Mouse (Mus musculus): ENCODE measurements around the gene Emc6. TPM values are rescaled to one million over a fixed set of nuclear protein-coding genes. Genes with fewer than 3 reads are reported as not detected.

The Emc6 gene
- polyA plus RNA-seq (2011; ENCODE audit: insufficient read length, low read depth, missing spikeins) = 37.9 and 40.7 TPM in 2 replicates

- TF ChIP-seq POLR2A (IDR thresholded peaks at IDR 0.05; ENCODE audit: low read depth, low read length) (peak; percentile 70), CTCF (IDR thresholded peaks at IDR 0.05; ENCODE audit: borderline replicate concordance, insufficient read depth, low read length) (no peak)
- peak within 1 kb of the TSS; percentile 98 for H3K4me3 ChIP-seq (ENCODE audit: insufficient read depth, low read length)
- H3K4me1 ChIP-seq (ENCODE audit: control insufficient read depth, insufficient read depth, low read length) = peaks cover 2% of the 10 kb centered on the region
- peak within 1 kb of the TSS; percentile 93 for H3K27ac ChIP-seq (ENCODE audit: insufficient read depth, low read length)
Observed at GRCm38 (mm10) chr11:73176608-73177508, at the start of gene Emc6, which contains the start of gene Tax1bp3. TSS of gene Emc6 (minus strand) at chr11:73177037. TSS of gene Tax1bp3 (plus strand) at chr11:73177083.

DNA sequence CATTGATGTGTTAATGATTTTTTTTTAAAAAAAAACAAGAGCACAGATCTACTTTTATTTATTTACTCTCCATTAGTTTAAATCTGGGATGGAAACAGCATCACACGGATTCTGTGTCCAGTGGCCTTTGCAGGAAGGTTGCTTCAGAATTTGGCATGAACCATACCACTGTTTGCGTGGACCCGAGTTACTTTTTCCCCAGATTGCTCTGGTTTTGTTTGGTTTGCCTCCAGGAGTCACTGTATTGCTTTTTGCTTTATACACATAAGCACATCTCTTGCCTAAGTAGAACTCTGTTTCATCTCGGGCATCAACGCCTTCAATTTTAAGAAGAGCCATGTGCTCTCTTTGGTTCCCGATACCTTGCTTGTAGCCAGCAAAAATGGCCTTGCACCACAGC, 49.0 kb upstream of the Emc6 start:
- H3K4me1 ChIP-seq (ENCODE audit: control insufficient read depth, insufficient read depth, low read length) = peaks cover 4% of the 10 kb centered on the region
- H3K4me3 ChIP-seq (ENCODE audit: insufficient read depth, low read length) = no peak overlapping the region
- TF ChIP-seq POLR2A (IDR thresholded peaks at IDR 0.05; ENCODE audit: low read depth, low read length) (no peak), CTCF (IDR thresholded peaks at IDR 0.05; ENCODE audit: borderline replicate concordance, insufficient read depth, low read length) (no peak)
- no peak overlapping the region for H3K27ac ChIP-seq (ENCODE audit: insufficient read depth, low read length)

GRCm38 (mm10) chr11:73223966-73224365, 47.1 kb upstream of the Emc6 start:
- TF ChIP-seq POLR2A (IDR thresholded peaks at IDR 0.05; ENCODE audit: low read depth, low read length) (no peak), CTCF (IDR thresholded peaks at IDR 0.05; ENCODE audit: borderline replicate concordance, insufficient read depth, low read length) (no peak)
- Histone ChIP-seq H3K27ac (ENCODE audit: insufficient read depth, low read length) (no peak overlapping the region), H3K4me1 (ENCODE audit: control insufficient read depth, insufficient read depth, low read length) (peaks cover 7% of the 10 kb centered on the region), H3K4me3 (ENCODE audit: insufficient read depth, low read length) (no peak overlapping the region)

GRCm38 (mm10) chr11:73222846-73223245, 46.0 kb upstream of the Emc6 start:
- peaks cover 7% of the 10 kb centered on the region for H3K4me1 ChIP-seq (ENCODE audit: control insufficient read depth, insufficient read depth, low read length)
- TF ChIP-seq POLR2A (IDR thresholded peaks at IDR 0.05; ENCODE audit: low read depth, low read length) = no peak
- TF ChIP-seq CTCF (IDR thresholded peaks at IDR 0.05; ENCODE audit: borderline replicate concordance, insufficient read depth, low read length) = no peak
- H3K4me3 ChIP-seq (ENCODE audit: insufficient read depth, low read length) = no peak overlapping the region

GRCm38 (mm10) chr11:73220651-73221050, 43.8 kb upstream of the Emc6 start:
- H3K4me3 ChIP-seq (ENCODE audit: insufficient read depth, low read length) = no peak overlapping the region
- H3K4me1 ChIP-seq (ENCODE audit: control insufficient read depth, insufficient read depth, low read length) = peaks cover 7% of the 10 kb centered on the region
- H3K27ac ChIP-seq (ENCODE audit: insufficient read depth, low read length) = peak overlapping the region; percentile 87
- TF ChIP-seq CTCF (IDR thresholded peaks at IDR 0.05; ENCODE audit: borderline replicate concordance, insufficient read depth, low read length) (no peak), POLR2A (IDR thresholded peaks at IDR 0.05; ENCODE audit: low read depth, low read length) (no peak)

More at GRCm38 (mm10) chr11:73222846-73223245, 46.0 kb upstream of the Emc6 start:
- no peak overlapping the region for H3K27ac ChIP-seq (ENCODE audit: insufficient read depth, low read length)

- no peak for TF ChIP-seq CTCF (IDR thresholded peaks at IDR 0.05; ENCODE audit: borderline replicate concordance, insufficient read depth, low read length)
- no peak for TF ChIP-seq POLR2A (IDR thresholded peaks at IDR 0.05; ENCODE audit: low read depth, low read length)
- Histone ChIP-seq H3K27ac (ENCODE audit: insufficient read depth, low read length) (no peak overlapping the region), H3K4me1 (ENCODE audit: control insufficient read depth, insufficient read depth, low read length) (peaks cover 7% of the 10 kb centered on the region), H3K4me3 (ENCODE audit: insufficient read depth, low read length) (no peak overlapping the region)
Observed at GRCm38 (mm10) chr11:73219671-73220070, 42.8 kb upstream of the Emc6 start.

GRCm38 (mm10) chr11:73213956-73214355, 37.1 kb upstream of the Emc6 start:
- Histone ChIP-seq H3K4me1 (ENCODE audit: control insufficient read depth, insufficient read depth, low read length) (no peaks in the 10 kb centered on the region), H3K4me3 (ENCODE audit: insufficient read depth, low read length) (no peak overlapping the region), H3K27ac (ENCODE audit: insufficient read depth, low read length) (no peak overlapping the region)
- TF ChIP-seq POLR2A (IDR thresholded peaks at IDR 0.05; ENCODE audit: low read depth, low read length) = no peak
- no peak for TF ChIP-seq CTCF (IDR thresholded peaks at IDR 0.05; ENCODE audit: borderline replicate concordance, insufficient read depth, low read length)

- TF ChIP-seq POLR2A (IDR thresholded peaks at IDR 0.05; ENCODE audit: low read depth, low read length) (no peak), CTCF (IDR thresholded peaks at IDR 0.05; ENCODE audit: borderline replicate concordance, insufficient read depth, low read length) (no peak)
Observed at GRCm38 (mm10) chr11:73207621-73208020, 30.8 kb upstream of the Emc6 start.

GRCm38 (mm10) chr11:73205194-73205593, 28.4 kb upstream of the Emc6 start:
- Histone ChIP-seq H3K4me1 (ENCODE audit: control insufficient read depth, insufficient read depth, low read length) (no peaks in the 10 kb centered on the region), H3K4me3 (ENCODE audit: insufficient read depth, low read length) (no peak overlapping the region), H3K27ac (ENCODE audit: insufficient read depth, low read length) (no peak overlapping the region)
- no peak for TF ChIP-seq CTCF (IDR thresholded peaks at IDR 0.05; ENCODE audit: borderline replicate concordance, insufficient read depth, low read length)

More at GRCm38 (mm10) chr11:73207621-73208020, 30.8 kb upstream of the Emc6 start:
- Histone ChIP-seq H3K4me3 (ENCODE audit: insufficient read depth, low read length) (no peak overlapping the region), H3K4me1 (ENCODE audit: control insufficient read depth, insufficient read depth, low read length) (no peaks in the 10 kb centered on the region), H3K27ac (ENCODE audit: insufficient read depth, low read length) (no peak overlapping the region)

GRCm38 (mm10) chr11:73203895-73204294, 27.1 kb upstream of the Emc6 start:
- no peak for TF ChIP-seq POLR2A (IDR thresholded peaks at IDR 0.05; ENCODE audit: low read depth, low read length)
- TF ChIP-seq CTCF (IDR thresholded peaks at IDR 0.05; ENCODE audit: borderline replicate concordance, insufficient read depth, low read length) = no peak
- H3K4me1 ChIP-seq (ENCODE audit: control insufficient read depth, insufficient read depth, low read length) = no peaks in the 10 kb centered on the region
- no peak overlapping the region for H3K27ac ChIP-seq (ENCODE audit: insufficient read depth, low read length)
- H3K4me3 ChIP-seq (ENCODE audit: insufficient read depth, low read length) = no peak overlapping the region

Data from embryonic fibroblast, embryonic 13.5 days (primary cell).